Mouse (Mus musculus): Measurements from ENCODE around the gene B830017H08Rik.

B830017H08Rik gene

DNA sequence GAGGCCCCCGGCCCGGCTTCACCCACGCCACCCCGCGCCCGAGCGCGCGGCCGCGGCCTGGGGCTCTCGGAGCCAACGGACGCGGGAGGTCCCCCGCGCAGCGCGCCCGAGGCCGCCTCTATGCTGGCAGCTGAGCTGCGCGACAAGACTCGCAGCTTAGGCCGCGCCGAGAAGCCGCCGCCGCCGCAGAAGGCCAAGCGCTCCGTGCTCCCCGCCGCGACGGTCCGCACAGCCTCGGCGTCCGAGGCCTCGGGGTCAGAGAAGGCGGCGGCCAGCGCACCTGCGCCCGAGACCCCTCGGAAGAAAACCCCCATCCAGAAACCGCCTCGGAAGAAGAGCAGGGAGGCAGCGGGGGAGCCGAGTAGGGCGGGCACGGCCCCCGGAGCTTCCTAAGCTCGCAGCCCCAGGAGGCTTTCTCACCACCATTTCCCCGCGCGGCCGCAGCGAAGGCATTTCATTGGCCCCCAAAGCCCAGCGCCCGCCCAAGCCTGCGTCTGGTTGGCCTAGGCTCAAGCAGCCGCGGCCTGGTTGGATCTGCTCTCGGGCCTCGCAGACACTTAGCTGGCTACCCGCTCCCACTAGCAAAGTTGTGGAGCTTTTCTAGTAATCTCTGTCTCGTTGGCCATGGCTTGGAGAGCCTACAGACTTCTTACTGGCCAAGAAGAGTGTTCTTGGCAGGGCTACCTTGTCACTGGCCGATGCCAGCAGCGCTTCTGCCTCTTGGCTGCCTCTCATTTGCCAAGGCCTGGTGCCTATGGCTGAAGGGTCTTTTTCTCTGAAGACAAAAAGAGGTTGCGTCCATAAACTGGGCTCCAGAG, 25.5 kb upstream of the B830017H08Rik start:
- in situ Hi-C loops (cut with MboI; ENCODE audit: unreplicated experiment in 2 of 2) = loop anchor here in 1 of 2 experiments (10.0 kb wide), 1 partner anchor 63 kb away; no protein-coding TSS in a partner anchor

DNA sequence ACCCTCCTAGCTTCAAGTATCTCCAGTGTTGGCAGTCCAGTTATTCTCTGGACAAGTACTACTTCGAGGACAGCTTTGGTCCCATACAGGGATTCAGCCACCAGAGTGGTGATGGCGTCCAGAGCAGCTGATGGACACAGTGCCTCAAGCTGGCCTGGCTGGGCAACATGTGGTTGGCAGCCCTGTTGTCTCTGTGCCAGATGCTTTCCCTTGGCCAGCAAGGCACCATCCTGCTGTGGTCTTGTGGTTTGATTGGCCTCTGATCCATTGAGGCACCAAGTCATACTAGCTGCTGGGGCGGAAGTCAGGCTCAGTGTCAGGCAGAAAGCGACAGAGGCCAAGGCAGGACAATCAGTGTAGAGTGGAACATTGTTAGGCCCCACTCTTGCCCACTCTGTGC, 23.8 kb upstream of the B830017H08Rik start:
- in situ Hi-C loops (cut with MboI; ENCODE audit: unreplicated experiment in 2 of 2) = loop anchor here in 1 of 2 experiments (10.0 kb wide), 1 partner anchor 64 kb away; no protein-coding TSS in a partner anchor

DNA sequence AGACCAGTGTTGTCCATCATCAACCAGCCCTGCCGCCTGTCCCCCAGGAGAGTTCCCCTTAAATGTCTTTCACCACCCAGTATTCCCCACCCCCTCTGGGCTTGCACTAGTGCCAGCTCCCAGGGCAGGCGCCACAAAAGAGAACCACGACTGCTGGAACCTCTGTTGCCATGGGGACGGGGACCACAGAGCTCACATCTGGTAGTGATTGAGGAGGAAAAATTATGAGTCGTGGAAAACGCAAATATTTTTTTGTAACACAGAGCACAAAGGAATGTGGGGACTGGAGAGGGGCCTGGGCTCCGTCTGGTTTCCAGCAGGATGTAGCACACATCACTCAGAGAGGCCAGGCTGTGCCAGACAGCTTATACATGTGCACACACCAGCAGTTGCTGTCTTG, 23.2 kb upstream of the B830017H08Rik start:
- in situ Hi-C loops (cut with MboI; ENCODE audit: unreplicated experiment in 2 of 2) = loop anchor here (5.0 to 10.0 kb wide), 3 partner anchors 65 to 252 kb away; no protein-coding TSS in a partner anchor

DNA sequence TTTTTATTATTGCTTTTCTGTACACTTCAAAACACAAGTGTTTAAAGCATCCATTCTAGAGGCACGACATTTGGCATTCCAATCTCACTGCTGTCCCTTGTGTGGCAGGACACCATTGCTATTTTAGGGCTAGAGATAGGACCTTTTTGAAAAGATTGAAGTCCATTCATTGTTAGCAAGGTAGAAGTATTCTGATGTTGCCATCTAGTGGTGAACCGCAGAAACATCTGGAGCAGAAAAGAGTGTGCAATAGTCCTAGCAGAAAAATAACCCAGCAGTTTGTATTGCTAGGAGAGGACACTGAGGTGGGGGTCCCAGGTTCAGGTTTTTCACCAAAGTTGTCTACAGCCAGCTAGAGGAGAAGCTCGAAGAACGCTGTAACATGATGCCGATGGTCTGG, 20.8 kb upstream of the B830017H08Rik start:
- in situ Hi-C loops (cut with MboI; ENCODE audit: unreplicated experiment in 2 of 2) = loop anchor here (5.0 kb wide), 2 partner anchors 70 to 255 kb away; no protein-coding TSS in a partner anchor

DNA sequence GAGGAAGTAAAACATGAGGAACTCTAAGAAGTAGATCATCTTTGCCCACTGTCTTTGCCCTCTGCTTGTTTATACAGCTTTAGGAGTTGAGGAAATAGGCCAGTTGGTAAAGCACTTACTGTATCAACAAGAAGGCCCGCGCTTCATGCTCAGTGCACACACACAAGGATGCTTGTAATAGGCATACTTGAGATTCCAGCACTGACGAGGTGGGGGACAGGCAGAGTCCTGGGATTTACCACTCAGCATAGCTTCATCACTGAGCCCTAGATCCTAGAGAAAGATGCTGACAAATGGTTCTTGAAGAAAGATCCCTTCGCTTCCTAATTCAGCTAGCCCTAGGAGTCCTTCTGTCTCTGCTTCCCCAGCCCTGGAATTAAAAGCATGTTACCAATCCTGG, 19.7 kb upstream of the B830017H08Rik start:
- in situ Hi-C loops (cut with MboI; ENCODE audit: unreplicated experiment in 2 of 2) = loop anchor here (5.0 kb wide), 2 partner anchors 71 to 256 kb away; no protein-coding TSS in a partner anchor

DNA sequence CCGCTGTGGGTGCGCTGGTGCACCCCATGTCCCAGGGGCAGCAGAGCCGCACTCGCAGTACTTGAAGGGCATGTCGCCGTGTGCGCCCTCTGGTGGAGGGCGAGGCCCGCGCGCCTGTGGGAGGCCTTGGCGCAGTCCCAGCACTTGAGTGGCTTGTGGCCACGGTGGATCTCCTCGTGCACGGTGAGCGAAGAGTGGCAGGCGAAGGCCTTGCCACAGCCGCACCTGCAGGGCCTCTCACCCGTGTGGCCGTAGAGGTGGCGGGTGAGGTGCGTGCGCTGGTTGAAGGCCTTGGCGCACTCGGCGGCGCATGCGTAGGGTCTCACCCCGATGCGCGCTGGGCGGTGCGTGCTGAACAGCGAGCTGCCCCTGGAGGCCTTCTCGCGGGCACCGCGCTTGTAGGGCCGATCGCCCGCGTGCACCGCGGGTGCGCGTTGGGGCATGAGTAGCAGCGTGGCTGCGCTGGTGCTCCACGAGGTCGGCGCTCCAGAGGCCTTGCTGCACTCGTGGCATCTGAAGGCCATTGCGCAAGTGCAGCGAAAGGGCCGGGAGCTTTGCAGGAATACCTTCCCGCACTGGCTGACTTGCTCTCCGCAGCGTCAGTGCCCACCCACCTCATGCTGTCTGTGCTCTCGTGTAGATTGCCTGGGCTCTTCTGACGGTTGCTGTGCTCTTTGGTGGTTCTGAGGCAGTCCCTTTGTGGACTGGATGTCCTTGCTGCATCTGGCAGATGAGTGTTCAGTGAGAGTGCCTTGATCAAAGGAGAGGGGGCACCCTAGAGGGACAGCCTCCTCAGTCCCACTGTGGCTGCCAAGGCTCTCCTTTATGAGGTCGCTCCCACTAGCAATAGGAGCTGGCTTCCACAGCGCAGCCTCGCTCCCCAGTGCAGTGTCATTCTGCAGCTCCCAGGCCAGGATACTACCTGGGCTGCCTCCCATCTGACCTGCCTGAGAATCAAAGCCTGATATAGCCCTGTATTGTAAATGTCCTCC, 17.2 kb upstream of the B830017H08Rik start:
- in situ Hi-C loops (cut with MboI; ENCODE audit: unreplicated experiment in 2 of 2) = no loop called here

DNA sequence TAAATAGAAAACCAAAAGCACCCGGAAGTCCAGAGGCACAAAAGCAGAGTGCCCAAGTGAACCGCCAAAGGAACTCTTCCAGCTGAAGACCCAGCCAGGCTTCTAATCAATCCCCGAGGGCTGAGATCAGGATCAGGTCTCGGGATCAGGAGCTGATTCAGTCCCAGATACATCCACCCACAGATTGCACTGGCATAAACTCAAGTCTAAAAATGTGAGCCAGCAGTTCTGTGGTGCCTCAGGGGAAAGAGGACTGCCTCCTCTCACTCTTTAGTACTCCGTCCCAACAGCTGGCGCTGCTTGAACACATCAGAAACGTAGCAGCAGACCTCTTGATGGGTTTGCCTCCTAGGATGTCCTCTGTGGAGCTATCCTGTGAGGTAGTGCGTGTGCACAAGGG, 16.4 kb upstream of the B830017H08Rik start:
- in situ Hi-C loops (cut with MboI; ENCODE audit: unreplicated experiment in 2 of 2) = no loop called here

DNA sequence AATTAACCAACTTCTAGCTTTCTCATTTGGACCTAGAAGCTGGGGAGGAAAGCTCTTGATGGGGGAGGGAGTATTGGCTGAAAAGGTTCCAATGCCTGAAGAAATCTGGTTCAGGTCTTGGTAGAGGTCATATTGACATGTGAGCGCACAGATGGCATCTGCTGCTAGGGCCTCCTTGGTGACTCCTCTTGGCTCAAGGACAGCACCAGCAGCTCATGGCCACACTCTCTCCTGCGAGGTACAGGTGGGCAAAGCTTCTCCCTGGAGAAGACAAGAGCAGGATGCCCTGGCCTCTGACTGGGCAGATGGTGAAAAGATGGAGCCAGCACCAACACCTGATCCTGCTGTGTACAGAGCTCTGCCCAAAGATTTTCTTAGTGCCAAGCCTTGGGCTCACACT, 6.4 kb upstream of the B830017H08Rik start:
- in situ Hi-C loops (cut with MboI; ENCODE audit: unreplicated experiment in 2 of 2) = no loop called here

DNA sequence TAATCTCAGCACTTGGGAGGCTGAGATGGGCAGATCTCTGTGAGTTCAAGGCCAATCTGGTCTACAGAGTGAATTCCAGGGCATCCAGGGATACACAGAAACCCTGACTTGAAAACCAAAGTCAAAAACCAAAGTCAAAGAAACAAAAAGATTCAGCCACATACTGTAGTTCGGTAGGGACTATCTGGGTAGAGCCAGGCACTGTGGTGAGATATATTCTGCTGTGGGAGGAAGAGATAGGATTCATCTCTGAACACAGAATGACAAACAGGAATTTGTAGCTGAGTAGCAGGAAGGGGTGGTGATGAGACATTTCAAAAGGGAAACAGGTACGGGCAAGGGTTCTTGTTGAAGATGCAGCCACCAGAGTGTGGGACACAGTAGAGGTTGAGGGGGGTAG, 4.7 kb upstream of the B830017H08Rik start:
- in situ Hi-C loops (cut with MboI; ENCODE audit: unreplicated experiment in 2 of 2) = no loop called here

DNA sequence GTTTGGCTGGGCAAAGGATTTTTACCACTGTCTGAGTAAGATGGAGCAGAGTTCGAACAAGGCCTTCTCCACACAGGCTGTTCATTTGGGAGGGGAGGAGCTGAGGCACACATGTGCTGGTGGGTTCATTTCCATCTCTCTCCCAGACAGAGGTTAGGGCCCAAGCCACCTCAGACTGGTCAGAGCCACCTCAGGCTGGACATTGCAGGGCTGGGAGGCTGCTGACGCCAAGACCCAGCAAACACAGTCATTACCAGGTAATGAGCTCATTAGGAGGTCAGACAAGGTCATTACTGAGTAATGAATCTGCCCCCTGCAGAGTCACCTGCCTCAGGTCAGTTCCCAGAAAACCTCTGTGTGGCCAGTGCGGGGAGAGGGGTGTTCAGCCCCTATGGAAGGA, 4.1 kb upstream of the B830017H08Rik start:
- in situ Hi-C loops (cut with MboI; ENCODE audit: unreplicated experiment in 2 of 2) = no loop called here

DNA sequence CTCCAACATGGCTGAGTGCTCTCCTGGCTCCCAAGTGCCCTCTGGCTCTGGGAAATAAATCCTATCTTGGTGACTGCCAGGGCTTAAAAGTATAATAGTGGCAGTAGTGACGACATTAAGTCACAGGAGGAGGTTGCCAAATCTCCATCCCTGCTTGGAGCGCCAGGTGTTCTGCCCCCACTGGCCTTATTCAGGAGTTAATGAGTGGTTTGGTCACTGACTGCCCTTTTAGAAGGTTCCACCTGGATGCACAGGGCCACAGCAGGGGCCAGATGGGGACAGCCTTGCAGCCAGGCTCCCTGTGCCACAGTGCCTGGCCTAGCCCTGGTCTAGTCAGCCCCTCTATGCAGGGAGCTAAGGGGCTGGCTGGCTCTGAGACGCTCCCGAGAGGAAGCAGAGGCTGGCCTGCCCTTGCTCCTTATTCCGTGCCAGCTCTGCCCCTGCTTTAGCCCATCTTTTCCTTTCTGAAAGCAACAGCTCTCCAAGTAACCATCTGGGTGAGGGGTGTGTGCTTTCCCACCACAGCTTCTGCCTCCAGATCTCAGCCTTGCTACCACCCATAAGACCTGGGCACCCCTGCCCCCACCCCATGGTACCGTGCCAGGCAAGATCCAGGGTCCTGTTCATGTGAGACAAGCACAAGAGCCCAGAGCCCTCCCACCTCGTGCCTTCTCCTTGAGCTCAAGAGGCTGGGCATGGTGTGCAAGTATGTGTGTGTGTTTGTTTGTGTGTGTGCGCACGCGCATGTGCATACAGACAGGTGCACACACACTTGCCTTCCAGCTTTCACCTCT, 2.3 kb upstream of the B830017H08Rik start:
- in situ Hi-C loops (cut with MboI; ENCODE audit: unreplicated experiment in 2 of 2) = no loop called here

DNA sequence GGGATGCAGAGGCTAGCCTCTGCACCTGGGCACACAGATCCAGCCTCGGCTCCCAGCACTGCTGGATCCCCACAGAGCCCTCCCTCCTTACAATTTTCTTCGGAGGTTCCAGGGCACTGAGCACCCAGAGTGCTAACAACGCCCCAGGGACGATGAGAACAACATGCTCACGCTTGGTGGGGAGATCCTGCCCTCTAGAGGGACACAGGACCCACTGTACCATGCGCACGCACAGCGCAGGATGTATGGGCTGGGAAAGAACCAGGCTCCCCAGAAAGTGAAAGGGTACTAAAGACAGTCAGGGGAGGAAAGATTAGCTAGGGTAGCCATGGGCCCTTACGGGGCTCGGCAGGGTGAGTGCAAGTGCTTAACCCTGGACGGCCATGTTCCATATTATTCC, 1.1 kb upstream of the B830017H08Rik start:
- in situ Hi-C loops (cut with MboI; ENCODE audit: unreplicated experiment in 2 of 2) = no loop called here

DNA sequence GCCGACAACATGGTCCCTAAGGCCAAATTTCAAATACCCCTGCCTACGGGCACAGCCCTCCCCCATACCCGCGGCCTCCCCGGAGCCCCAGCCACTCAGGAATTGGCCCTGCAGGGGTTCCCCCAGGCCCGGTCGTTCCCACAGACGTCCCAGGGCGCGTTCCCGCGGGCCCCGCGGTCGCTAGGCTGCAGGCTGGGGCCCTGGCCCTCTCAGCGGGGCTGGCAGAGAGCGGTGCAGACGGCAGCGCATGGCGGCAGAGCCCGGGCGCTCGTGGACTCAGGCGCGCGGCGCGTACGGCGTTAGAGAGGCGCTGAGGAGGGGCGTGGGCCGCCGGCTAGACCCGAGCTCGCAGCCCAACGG, 380 bp downstream of the B830017H08Rik start:
- in situ Hi-C loops (cut with MboI; ENCODE audit: unreplicated experiment in 2 of 2) = no loop called here

DNA sequence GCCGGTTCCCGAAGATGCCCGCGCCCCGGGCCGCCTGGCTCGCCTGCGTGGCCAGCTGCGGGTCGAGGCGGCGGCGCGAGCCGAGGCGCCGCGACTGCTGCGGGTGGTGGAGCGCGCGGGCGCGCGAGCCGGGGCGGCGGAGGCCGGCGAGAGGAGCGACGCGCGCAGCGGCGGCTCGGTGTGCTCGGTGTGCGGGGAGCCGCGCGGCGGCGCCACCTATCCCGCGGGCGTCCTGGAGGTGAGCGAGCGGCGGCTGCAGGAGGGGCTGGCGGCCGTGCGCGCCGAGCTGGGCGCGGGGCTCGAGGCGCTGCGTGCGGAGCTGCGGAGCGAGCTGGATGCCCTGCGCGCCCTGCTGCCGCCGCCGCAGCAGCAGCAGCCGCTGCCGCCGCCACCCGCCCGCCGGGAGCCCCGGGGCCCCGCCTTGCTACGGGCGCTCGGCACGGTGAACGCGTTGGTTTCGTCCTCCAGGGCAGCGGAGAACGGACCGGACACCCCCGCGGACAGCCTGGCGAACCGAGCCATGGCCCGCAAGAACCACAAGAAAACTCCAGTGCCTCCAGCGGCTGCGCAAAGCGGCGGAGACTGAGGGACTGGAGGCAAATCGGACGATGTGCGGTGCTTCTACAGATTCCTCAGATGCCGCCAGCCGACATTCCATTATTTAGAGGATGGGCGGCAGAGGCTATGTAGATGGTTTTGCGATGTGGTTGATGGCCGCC, 919 bp downstream of the B830017H08Rik start:
- in situ Hi-C loops (cut with MboI; ENCODE audit: unreplicated experiment in 2 of 2) = no loop called here

DNA sequence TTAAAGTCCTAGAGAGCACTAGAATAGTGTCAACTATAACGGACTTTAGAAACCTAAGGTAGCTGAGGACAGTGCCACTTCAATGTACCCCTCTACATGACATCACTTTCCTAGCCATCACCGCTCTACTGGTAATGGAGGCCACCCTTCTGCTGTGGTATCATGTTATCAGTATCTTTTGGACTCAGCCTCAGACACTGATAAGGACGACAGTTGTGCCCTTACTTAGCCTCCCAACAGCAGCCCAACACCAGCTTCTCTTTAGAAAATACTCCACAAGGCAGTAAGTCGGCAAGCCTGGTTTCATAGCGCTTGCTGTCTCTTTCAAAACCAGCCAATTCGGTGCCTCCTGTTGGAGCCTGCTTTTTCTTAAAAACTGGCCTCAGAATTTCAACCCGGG, 1.6 kb downstream of the B830017H08Rik start:
- in situ Hi-C loops (cut with MboI; ENCODE audit: unreplicated experiment in 2 of 2) = no loop called here

DNA sequence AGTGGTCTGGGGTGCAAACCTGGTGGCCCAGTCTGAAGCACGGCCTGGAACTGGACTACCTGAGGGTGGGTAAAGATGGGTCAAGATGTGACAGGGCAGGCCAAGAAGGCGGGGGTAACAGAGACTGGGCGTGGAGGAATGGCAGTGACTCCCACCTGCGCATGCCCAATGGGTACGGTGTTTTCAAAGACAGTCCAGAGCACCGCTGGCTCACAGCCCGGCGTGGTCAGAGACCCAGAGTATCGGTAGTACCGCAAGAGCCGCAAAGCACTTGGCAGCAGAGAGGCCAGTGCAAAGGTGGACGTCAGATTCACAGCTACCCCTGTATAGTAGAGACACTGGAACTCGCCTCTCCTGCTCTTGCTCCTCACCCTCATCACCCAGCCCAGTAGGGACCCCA, 2.6 kb downstream of the B830017H08Rik start:
- in situ Hi-C loops (cut with MboI; ENCODE audit: unreplicated experiment in 2 of 2) = no loop called here

DNA sequence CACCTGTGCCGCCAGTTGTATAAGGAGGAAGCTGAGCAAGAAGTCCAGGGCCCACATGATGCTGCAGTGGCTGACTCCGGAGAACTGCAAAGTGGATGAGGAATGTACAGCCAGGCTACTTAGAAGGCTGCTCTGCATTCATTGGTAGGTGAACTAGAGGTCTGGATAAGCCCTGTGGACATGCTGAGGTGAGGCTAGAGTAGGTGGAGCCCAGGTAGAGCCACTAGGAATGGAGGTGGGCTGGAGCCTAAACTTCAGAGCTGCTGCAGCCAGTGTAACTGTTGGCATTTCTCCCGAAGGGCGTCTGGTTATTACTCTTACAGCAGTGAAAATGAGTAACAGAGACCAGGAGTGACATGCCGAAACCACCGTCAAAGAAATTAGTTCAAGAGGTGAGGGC, 5.1 kb downstream of the B830017H08Rik start, which contains the start of gene Car15:
TSS of gene Car15 (minus strand) at position 314 of the 400 bp plus-strand sequence.
- in situ Hi-C loops (cut with MboI; ENCODE audit: unreplicated experiment in 2 of 2) = no loop called here

DNA sequence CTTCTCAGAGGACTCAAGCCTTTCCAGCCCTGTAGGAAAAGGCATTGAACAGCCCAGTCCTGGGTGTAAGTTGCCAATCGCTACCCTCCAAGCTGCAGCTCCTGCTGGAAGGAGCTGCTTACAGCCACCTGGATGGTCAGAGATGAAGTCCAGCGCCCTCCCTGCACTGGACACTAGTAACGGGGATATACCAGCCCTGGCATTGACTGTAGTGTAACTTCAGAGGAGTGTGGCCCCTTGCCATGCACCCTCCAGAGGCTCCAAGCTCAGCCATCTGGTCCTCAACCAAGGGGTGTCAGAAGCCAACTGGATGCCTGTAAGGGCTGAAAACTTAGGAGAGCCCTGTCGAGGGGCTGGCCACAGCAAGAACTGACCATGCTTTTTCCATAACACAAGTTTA, 7.1 kb downstream of the B830017H08Rik start:
- in situ Hi-C loops (cut with MboI; ENCODE audit: unreplicated experiment in 2 of 2) = no loop called here

DNA sequence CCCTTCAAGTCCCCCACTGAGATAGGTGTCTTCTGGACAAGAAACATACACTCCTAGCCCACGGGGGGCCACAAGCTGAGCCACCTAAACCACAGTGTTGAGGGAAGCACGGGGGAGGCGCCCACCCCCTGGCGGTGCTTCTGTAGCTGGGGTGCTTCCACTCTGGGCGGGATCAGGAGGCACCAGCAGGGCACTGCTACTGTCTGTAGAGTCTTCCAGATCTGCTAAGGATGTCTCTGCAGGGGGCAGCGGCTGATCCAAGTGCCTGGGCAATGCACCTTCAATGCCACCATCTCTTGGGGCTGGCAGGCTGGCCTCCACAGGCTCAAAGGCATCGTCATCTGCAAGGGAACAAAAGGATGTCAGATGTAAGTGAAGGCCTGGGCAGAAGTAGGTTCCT, 9.5 kb downstream of the B830017H08Rik start:
- in situ Hi-C loops (cut with MboI; ENCODE audit: unreplicated experiment in 2 of 2) = no loop called here

Data from v-Abl transformed pro-B cells (cell line).